Comparison of ENCODE assay signal across 17 mouse cellular contexts in genomic region chr13:58280528-58280927, GRCm38 (mm10).
"Had no signal": no experiment of that assay in that cellular context is flagged by ENCODE, and none has a peak within 500 bp of the region (broad histone marks: within the 10 kb centered on the region; RNA-seq: fewer than 3 reads in every experiment).

No protein-coding gene starts in this region.

- H3K36me3 ChIP-seq: neural tube, embryonic 12.5 days; neural tube, embryonic 13.5 days; neural tube, embryonic 15.5 days; stomach, embryonic 15.5 days had no signal

- DNase-seq: retina, postnatal 1 day; right cerebral cortex, adult 18-20 months; right cerebral cortex, postnatal 14 days; right cerebral cortex, postnatal 25 days; right cerebral cortex, postnatal 4 days; spleen, adult 18-20 months; thymus, adult 18-20 months; thymus, adult 2 months; thymus, postnatal 14 days; thymus, postnatal 25 days; thymus, postnatal 36 days; thymus, postnatal 4 days had no signal

- H3K9me3 ChIP-seq: neural tube, embryonic 12.5 days; neural tube, embryonic 13.5 days; neural tube, embryonic 15.5 days; stomach, embryonic 15.5 days had no signal

- H3K4me3 ChIP-seq: neural tube, embryonic 12.5 days; neural tube, embryonic 13.5 days; neural tube, embryonic 15.5 days; stomach, embryonic 15.5 days had no signal

- H3K9ac ChIP-seq: neural tube, embryonic 12.5 days; neural tube, embryonic 13.5 days; neural tube, embryonic 15.5 days; stomach, embryonic 15.5 days had no signal

- H3K4me1 ChIP-seq: stomach, embryonic 15.5 days had no signal

- H3K27ac ChIP-seq: neural tube, embryonic 12.5 days; neural tube, embryonic 13.5 days; neural tube, embryonic 15.5 days; stomach, embryonic 15.5 days; stomach, postnatal 0 days had no signal

- H3K4me2 ChIP-seq: neural tube, embryonic 12.5 days; neural tube, embryonic 13.5 days; neural tube, embryonic 15.5 days; stomach, embryonic 15.5 days had no signal

- H3K27me3 ChIP-seq: neural tube, embryonic 12.5 days; neural tube, embryonic 13.5 days; neural tube, embryonic 15.5 days; stomach, embryonic 15.5 days had no signal
